Mouse (Mus musculus) lung, postnatal 25 days (tissue): ENCODE data around the gene Myoz1.
"Not testable (repeated sequence)": the region's sequence is repeated elsewhere in the genome, so short reads cannot be mapped to it uniquely, and the experiment has no call there.

Experiments
- DNase-seq: peaks from one replicate; pipeline ENCODE4 v3.0.0; 2022; ENCODE audit warnings: low spot score

Gene Myoz1

GRCm38 (mm10) chr14:20656361-20656760 lies at the start of gene Myoz1:
Gene Myoz1, minus strand, starts transcription at chr14:20656540.
- DNase-seq = no peak

DNA sequence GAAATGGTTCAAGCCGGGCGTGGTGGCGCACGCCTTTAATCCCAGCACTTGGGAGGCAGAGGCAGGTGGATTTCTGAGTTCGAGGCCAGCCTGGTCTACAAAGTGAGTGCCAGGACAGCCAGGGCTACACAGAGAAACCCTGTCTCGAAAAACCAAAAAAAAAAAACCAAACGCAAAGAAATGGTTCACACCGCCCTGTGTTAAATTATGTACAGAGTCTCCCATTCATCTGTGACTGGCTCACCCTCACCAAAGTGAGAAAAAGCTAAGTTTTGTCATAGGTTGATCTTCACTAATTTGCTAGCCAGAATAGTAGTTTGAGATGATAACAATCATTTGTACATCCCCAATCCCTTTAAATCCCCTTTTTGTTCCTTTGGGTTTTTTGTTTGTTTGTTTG lies 47.1 kb upstream of the Myoz1 start:
- not testable (repeated sequence) for DNase-seq

- peak; percentile 90 for DNase-seq
Observed at GRCm38 (mm10) chr14:20702741-20703381, 46.5 kb upstream of the Myoz1 start, which contains the start of gene Chchd1. Gene Chchd1, plus strand, starts transcription at chr14:20703006.

GRCm38 (mm10) chr14:20702096-20702740 lies 45.9 kb upstream of the Myoz1 start:
- DNase-seq = no peak

DNA sequence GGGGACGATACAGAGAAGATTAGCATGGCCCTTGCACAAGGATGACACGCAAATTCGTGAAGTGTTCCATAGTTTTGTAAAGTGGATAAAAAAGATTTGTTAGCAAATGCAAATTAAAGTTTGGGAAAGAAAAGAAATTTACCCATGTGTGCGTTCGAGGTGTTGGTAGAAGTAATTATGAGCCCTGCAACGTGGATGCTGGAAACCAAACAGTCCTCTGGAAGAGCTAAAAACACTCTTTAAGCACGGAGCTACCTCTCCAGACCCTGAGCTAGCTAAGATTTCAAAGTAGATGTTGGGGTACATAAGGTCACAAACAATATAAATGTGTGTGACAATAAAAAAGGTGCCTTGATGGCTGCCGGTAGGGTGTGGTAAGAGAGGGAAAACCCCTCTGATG lies 45.2 kb upstream of the Myoz1 start:
- DNase-seq = no peak

DNA sequence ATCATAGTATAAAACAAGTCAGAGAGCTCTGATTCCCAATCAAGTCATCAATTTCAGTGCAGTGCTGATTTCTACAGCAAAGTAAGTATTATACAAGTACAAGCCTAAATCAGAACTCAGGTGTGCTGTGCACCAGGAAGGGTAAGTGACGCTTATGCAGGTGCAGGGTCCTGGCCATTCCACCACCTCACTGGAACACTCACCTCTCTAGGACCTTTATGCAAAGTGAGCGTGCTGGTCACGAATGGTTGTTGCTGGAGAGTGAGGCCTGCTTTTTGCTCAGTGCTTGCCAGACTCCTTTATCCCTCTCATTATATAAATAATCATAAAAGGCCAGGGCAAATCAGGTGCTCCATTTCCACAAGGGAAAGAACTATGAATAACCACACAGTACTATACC lies 44.0 kb upstream of the Myoz1 start:
- no peak for DNase-seq

- no peak for DNase-seq
Observed at GRCm38 (mm10) chr14:20698515-20698914, 42.2 kb upstream of the Myoz1 start.

GRCm38 (mm10) chr14:20696986-20697385 lies 40.6 kb upstream of the Myoz1 start:
- DNase-seq = peak; percentile 53

DNA sequence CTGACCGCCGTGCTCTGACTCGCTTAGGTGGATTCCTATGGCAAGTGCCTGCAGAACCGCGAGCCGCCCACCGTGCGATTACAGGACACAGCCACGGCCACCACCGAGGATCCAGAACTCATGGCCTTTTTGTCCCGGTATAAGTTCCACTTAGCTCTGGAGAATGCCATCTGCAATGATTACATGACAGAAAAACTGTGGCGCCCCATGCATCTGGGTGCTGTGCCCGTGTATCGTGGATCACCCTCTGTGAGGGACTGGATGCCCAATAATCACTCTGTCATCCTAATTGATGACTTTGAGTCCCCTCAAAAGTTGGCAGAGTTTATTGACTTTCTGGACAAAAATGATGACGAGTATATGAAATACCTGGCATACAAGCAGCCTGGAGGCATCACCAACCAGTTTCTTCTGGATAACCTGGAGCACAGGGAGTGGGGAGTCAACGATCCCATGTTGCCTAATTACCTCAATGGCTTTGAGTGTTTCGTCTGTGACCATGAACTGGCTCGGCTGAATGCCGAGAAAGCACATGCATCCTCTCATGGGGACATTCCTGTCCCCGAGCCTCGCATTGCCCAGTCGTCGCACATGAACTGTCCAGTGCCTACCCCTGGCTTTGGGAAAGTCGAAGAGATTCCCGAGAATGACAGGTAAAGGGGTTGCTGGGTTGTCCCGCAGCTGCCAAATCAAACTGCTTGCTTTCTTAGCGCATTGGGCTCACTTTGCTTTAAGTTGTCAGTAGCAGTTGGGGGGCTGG lies 39.6 kb upstream of the Myoz1 start:
- DNase-seq = no peak

- DNase-seq = peak; percentile 89
Observed at GRCm38 (mm10) chr14:20694884-20695760, 38.8 kb upstream of the Myoz1 start, which contains the start of gene Fut11. Gene Fut11, plus strand, starts transcription at chr14:20694968.

GRCm38 (mm10) chr14:20694185-20694883 lies 38.0 kb upstream of the Myoz1 start:
- no peak for DNase-seq

- no peak for DNase-seq
Observed at GRCm38 (mm10) chr14:20693589-20694101, 37.3 kb upstream of the Myoz1 start.

DNA sequence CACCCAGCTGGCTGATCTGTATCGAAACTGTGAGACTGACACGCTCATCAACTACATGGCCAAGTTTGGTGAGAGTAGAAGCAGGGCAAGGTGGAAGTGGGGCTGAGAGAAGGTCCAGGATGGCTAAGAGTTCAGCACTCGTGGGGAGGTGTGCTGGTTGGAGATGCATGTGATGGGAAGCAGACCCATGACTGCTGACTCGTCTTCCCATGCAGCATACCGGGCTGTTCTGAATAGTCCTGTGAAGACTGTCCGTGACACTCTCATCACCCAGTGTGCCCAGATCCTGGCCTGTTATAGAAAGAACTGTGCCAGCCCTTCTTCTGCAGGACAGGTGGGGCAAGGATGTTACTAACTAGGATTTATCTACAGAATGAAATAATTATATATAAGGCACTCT lies 35.4 kb upstream of the Myoz1 start:
- DNase-seq = no peak

DNA sequence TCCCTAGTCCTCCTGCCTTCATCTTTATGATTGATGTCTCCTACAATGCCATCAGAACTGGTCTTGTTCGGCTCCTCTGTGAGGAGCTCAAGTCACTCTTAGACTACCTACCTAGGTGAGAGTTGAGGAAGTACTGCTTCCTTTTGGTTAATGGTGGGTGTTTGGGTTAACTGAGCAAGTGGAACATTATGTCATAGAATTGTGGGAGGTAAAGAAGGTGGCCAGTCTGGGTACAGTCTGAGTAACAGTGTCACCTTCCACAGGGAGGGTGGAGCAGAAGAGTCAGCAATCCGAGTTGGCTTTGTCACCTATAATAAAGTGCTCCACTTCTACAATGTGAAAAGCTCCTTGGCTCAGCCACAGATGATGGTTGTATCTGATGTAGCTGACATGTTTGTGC lies 32.7 kb upstream of the Myoz1 start:
- no peak for DNase-seq

DNA sequence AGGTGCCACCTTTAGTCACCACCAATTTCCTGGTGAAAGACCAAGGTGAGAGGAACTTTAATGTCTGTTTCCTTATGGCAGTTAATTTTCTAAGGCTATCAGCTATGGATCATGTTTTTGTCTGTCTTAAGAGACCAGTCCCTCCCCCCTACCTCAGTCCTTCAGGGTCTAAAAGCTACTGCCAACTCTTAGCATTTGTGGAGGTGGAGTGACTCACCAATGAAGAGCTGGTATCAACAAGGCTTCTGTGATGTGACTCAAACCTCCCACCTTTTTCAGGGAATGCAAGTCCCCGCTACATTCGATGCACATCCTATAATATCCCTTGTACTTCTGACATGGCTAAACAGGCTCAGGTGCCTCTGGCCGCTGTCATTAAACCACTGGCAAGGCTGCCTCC lies 30.2 kb upstream of the Myoz1 start:
- DNase-seq = no peak

GRCm38 (mm10) chr14:20682498-20682897 lies 26.2 kb upstream of the Myoz1 start:
- peak; percentile 50 for DNase-seq

- DNase-seq = no peak
Observed at GRCm38 (mm10) chr14:20681742-20682141, 25.4 kb upstream of the Myoz1 start.

GRCm38 (mm10) chr14:20677906-20678305 lies 21.6 kb upstream of the Myoz1 start:
- no peak for DNase-seq

GRCm38 (mm10) chr14:20674064-20674833 lies 17.9 kb upstream of the Myoz1 start, which contains the start of gene Sec24c:
Gene Sec24c, plus strand, starts transcription at chr14:20674308.
- peak; percentile 98 for DNase-seq

DNA sequence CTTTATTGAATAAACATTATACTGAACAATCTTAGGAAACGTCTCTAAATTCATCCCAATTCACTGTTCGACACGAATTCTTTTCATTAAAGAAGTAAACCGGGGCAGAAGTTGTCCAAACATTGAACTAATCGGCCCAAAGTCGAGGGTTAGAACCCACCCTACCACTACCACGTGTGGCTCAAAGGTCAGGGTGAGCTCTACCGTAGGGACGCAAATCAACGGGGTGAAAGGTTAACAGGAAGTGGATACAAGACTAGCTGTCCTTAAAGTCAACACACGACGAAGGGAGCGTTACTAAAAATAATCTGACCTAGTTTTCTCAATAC lies 17.4 kb upstream of the Myoz1 start:
- DNase-seq = no peak
